Mouse (Mus musculus): Measurements from ENCODE around the gene Ebf3.

Ebf3 gene

GRCm38 (mm10) chr7:137311341-137312110 lies 2.7 kb downstream of the Ebf3 start:
- DNase-seq = no peak

- DNase-seq = peak; percentile 21 to 36
Measured at GRCm38 (mm10) chr7:137310876-137311275, 3.4 kb downstream of the Ebf3 start.

- peak in 1 of 2 experiments; percentile 18 for DNase-seq
Measured at GRCm38 (mm10) chr7:137310091-137310761, 4.0 kb downstream of the Ebf3 start.

GRCm38 (mm10) chr7:137309071-137310066 lies 4.9 kb downstream of the Ebf3 start:
- DNase-seq = peak in 1 of 2 experiments; percentile 20

- no peak for DNase-seq
Measured at GRCm38 (mm10) chr7:137308061-137309060, 5.9 kb downstream of the Ebf3 start.

GRCm38 (mm10) chr7:137307131-137307530 lies 7.1 kb downstream of the Ebf3 start:
- no peak for DNase-seq

GRCm38 (mm10) chr7:137306127-137306526 lies 8.1 kb downstream of the Ebf3 start:
- no peak for DNase-seq

GRCm38 (mm10) chr7:137303776-137304171 lies 10.5 kb downstream of the Ebf3 start:
- DNase-seq = no peak

GRCm38 (mm10) chr7:137302961-137303775 lies 11.1 kb downstream of the Ebf3 start:
- DNase-seq = no peak

GRCm38 (mm10) chr7:137302161-137302560 lies 12.1 kb downstream of the Ebf3 start:
- DNase-seq = no peak

- DNase-seq = no peak
Measured at GRCm38 (mm10) chr7:137301329-137301751, 12.9 kb downstream of the Ebf3 start.

- no peak for DNase-seq
Measured at GRCm38 (mm10) chr7:137300826-137301225, 13.4 kb downstream of the Ebf3 start.

GRCm38 (mm10) chr7:137300169-137300568 lies 14.1 kb downstream of the Ebf3 start:
- DNase-seq = no peak

- no peak for DNase-seq
Measured at GRCm38 (mm10) chr7:137297594-137298381, 16.5 kb downstream of the Ebf3 start.

- DNase-seq = no peak
Measured at GRCm38 (mm10) chr7:137297131-137297530, 17.1 kb downstream of the Ebf3 start.

- no peak for DNase-seq
Measured at GRCm38 (mm10) chr7:137295612-137296011, 18.6 kb downstream of the Ebf3 start.

- DNase-seq = no peak
Measured at GRCm38 (mm10) chr7:137294446-137294845, 19.8 kb downstream of the Ebf3 start.

- DNase-seq = no peak
Measured at GRCm38 (mm10) chr7:137289290-137289957, 24.8 kb downstream of the Ebf3 start.

GRCm38 (mm10) chr7:137278171-137278570 lies 36.1 kb downstream of the Ebf3 start:
- DNase-seq = no peak

Data from B cell, adult 2 months (primary cell).